Mouse (Mus musculus) lung, embryonic 14.5 days (tissue): ENCODE data around the gene Klc4. TPM values are rescaled to one million over a fixed set of nuclear protein-coding genes. Genes with fewer than 3 reads are reported as not detected.

Source experiments
- ATAC-seq: fragments of 200-750 bp; cut with Nextera tagmentation; 2 replicates; pipeline ENCODE4 v1.8.0; 2017; ENCODE audit warnings: mild to moderate bottlenecking, moderate TSS enrichment, moderate library complexity; ENCODE audit not compliant: insufficient read depth
- DNase-seq: peaks from one replicate; pipeline ENCODE4 v3.0.0-alpha.2; 2015
- H3K27ac ChIP-seq: fragments of 300-500 bp; sonication (generic); 2 replicates; pipeline ENCODE4 v1.5.1; 2014; ENCODE audit warnings: low read depth, mild to moderate bottlenecking, moderate library complexity
- H3K27me3 ChIP-seq: fragments of 300-500 bp; sonication (generic); 2 replicates; pipeline ENCODE4 v1.6.1; 2014; ENCODE audit warnings: low read length, control low read depth; ENCODE audit not compliant: insufficient read depth
- H3K36me3 ChIP-seq: fragments of 300-500 bp; sonication (generic); 2 replicates; pipeline ENCODE4 v1.6.1; 2014; ENCODE audit warnings: control low read depth; ENCODE audit not compliant: insufficient read depth
- H3K4me1 ChIP-seq: fragments of 300-500 bp; sonication (generic); 2 replicates; pipeline ENCODE4 v1.6.1; 2014; ENCODE audit warnings: antibody characterized with exemption, control low read depth; ENCODE audit not compliant: insufficient read depth
- H3K4me2 ChIP-seq: fragments of 300-500 bp; sonication (generic); 2 replicates; pipeline ENCODE4 v1.6.1; 2014; ENCODE audit warnings: mild to moderate bottlenecking
- H3K4me3 ChIP-seq: fragments of 300-500 bp; sonication (generic); 2 replicates; pipeline ENCODE4 v1.5.1; 2014; ENCODE audit warnings: low read depth, low read length
- H3K9ac ChIP-seq: fragments of 300-500 bp; sonication (generic); 2 replicates; pipeline ENCODE4 v1.6.1; 2014
- H3K9me3 ChIP-seq: fragments of 300-500 bp; sonication (generic); 2 replicates; pipeline ENCODE4 v1.6.1; 2016; ENCODE audit warnings: low read depth, low read length, control low read depth
- CTCF ChIP-seq: IDR thresholded peaks from 2 replicates; pipeline ENCODE4 v1.5.1; 2016; ENCODE audit warnings: antibody characterized with exemption, low read depth
- WGBS: fragments of 180-500 bp; shearing (Covaris S2); extraction: QIAGEN DNeasy Blood & Tissue Kit; methylation state at CpG from one replicate; pipeline ENCODE4 v1.1.7; 2014; 5-methylcytosine and 5-hydroxymethylcytosine counted together
- polyA plus RNA-seq: library from polyadenylated mRNA; unstranded; fragments of >200 nt; fragmentation: Nextera tagmentation; extraction: Ambion mirVana; gene quantifications from 2 replicates; pipeline ENCODE4 v1.2.1, GENCODE M21; 2014

Klc4 gene
- polyA plus RNA-seq, 1 experiment from 2014 or later, result 20.2 TPM

GRCm38 (mm10) chr17:46673850-46674529 is 28.2 kb upstream of the Klc4 start, which contains the start of gene Rrp36:
Gene Rrp36 (minus strand): TSS chr17:46674352.
- peak; percentile 97 for DNase-seq
- TF ChIP-seq CTCF, result no peak
- peak; percentile 92 for ATAC-seq
- Histone ChIP-seq H3K36me3 (peaks cover 63% of the 10 kb centered on the region), H3K4me2 (peak within 1 kb of the TSS; percentile 93), H3K27ac (peak within 1 kb of the TSS; percentile 82), H3K4me3 (peak within 1 kb of the TSS; percentile 78), H3K9me3 (no peaks in the 10 kb centered on the region), H3K27me3 (no peaks in the 10 kb centered on the region), H3K9ac (peak within 1 kb of the TSS; percentile 82), H3K4me1 (peaks cover 12% of the 10 kb centered on the region)
- under 1% methylated on average over 43 of the region's 43 CpGs for WGBS

GRCm38 (mm10) chr17:46669911-46670310 is 24.1 kb upstream of the Klc4 start:
- Histone ChIP-seq H3K4me3 (no peak overlapping the region), H3K9ac (no peak overlapping the region), H3K9me3 (no peaks in the 10 kb centered on the region), H3K4me2 (no peak overlapping the region), H3K27ac (no peak overlapping the region), H3K27me3 (no peaks in the 10 kb centered on the region), H3K36me3 (peaks cover 56% of the 10 kb centered on the region), H3K4me1 (peaks cover 9% of the 10 kb centered on the region)
- no peak for ATAC-seq
- no peak for DNase-seq
- 90% methylated on average over 10 of the region's 10 CpGs for WGBS
- no peak for TF ChIP-seq CTCF

GRCm38 (mm10) chr17:46667712-46668111 is 21.9 kb upstream of the Klc4 start:
- Histone ChIP-seq H3K4me3 (no peak overlapping the region), H3K9me3 (no peaks in the 10 kb centered on the region), H3K9ac (no peak overlapping the region), H3K4me1 (no peaks in the 10 kb centered on the region), H3K27ac (no peak overlapping the region), H3K36me3 (peaks cover 74% of the 10 kb centered on the region), H3K4me2 (no peak overlapping the region), H3K27me3 (no peaks in the 10 kb centered on the region)
- ATAC-seq (no peak), DNase-seq (no peak)
- no peak for TF ChIP-seq CTCF
- WGBS, result 82% methylated on average over 16 of the region's 16 CpGs

- no peak for ATAC-seq
- Histone ChIP-seq H3K4me1 (no peaks in the 10 kb centered on the region), H3K4me2 (no peak overlapping the region), H3K36me3 (peaks cover 91% of the 10 kb centered on the region), H3K9me3 (no peaks in the 10 kb centered on the region), H3K9ac (no peak overlapping the region), H3K27ac (no peak overlapping the region), H3K4me3 (no peak overlapping the region), H3K27me3 (no peaks in the 10 kb centered on the region)
- no peak for TF ChIP-seq CTCF
- WGBS, result 78% methylated on average over 5 of the region's 5 CpGs
- DNase-seq, result no peak
Measured at GRCm38 (mm10) chr17:46662730-46663129, 16.9 kb upstream of the Klc4 start.

GRCm38 (mm10) chr17:46661981-46662380 is 16.2 kb upstream of the Klc4 start:
- DNase-seq, result no peak
- peaks cover 93% of the 10 kb centered on the region for H3K36me3 ChIP-seq
- no peak overlapping the region for H3K9ac ChIP-seq
- ATAC-seq, result no peak
- TF ChIP-seq CTCF, result no peak
- no peaks in the 10 kb centered on the region for H3K27me3 ChIP-seq
- no peaks in the 10 kb centered on the region for H3K9me3 ChIP-seq
- no peak overlapping the region for H3K27ac ChIP-seq
- H3K4me2 ChIP-seq, result no peak overlapping the region
- no peak overlapping the region for H3K4me3 ChIP-seq
- no peaks in the 10 kb centered on the region for H3K4me1 ChIP-seq
- WGBS, result 90% methylated on average over 12 of the region's 12 CpGs

GRCm38 (mm10) chr17:46661351-46661750 is 15.5 kb upstream of the Klc4 start:
- Histone ChIP-seq H3K4me1 (no peaks in the 10 kb centered on the region), H3K36me3 (peaks cover 93% of the 10 kb centered on the region), H3K27ac (no peak overlapping the region), H3K27me3 (no peaks in the 10 kb centered on the region), H3K9ac (no peak overlapping the region), H3K4me2 (no peak overlapping the region), H3K9me3 (no peaks in the 10 kb centered on the region), H3K4me3 (no peak overlapping the region)
- ATAC-seq, result no peak
- WGBS, result 91% methylated on average over 9 of the region's 9 CpGs
- DNase-seq, result no peak
- no peak for TF ChIP-seq CTCF

- no peak overlapping the region for H3K4me2 ChIP-seq
- WGBS, result 60% methylated on average over 6 of the region's 6 CpGs
Measured at GRCm38 (mm10) chr17:46656054-46656453, 10.2 kb upstream of the Klc4 start.

More at GRCm38 (mm10) chr17:46656054-46656453, 10.2 kb upstream of the Klc4 start:
- Histone ChIP-seq H3K4me3 (no peak overlapping the region), H3K27me3 (no peaks in the 10 kb centered on the region), H3K9me3 (no peaks in the 10 kb centered on the region), H3K4me1 (peaks cover 7% of the 10 kb centered on the region), H3K27ac (no peak overlapping the region), H3K36me3 (peaks cover 87% of the 10 kb centered on the region), H3K9ac (no peak overlapping the region)
- no peak for ATAC-seq
- TF ChIP-seq CTCF, result no peak
- DNase-seq, result no peak
